Mouse (Mus musculus) ovary, adult 18-20 months (tissue): ENCODE results near the gene Ell.
A peak's percentile ranks its signal among the peaks of the same experiment; 100 is the strongest.
"Not testable (repeated sequence)": the region's sequence is repeated elsewhere in the genome, so short reads cannot be mapped to it uniquely, and the experiment has no call there.

Source experiments
- DNase-seq: peaks from one replicate; pipeline ENCODE4 v3.0.0; 2022; ENCODE audit warnings: low spot score, mixed read lengths

Ell gene

GRCm38 (mm10) chr8:70507027-70507393 is 32.2 kb upstream of the Ell start:
- DNase-seq: no peak

DNA sequence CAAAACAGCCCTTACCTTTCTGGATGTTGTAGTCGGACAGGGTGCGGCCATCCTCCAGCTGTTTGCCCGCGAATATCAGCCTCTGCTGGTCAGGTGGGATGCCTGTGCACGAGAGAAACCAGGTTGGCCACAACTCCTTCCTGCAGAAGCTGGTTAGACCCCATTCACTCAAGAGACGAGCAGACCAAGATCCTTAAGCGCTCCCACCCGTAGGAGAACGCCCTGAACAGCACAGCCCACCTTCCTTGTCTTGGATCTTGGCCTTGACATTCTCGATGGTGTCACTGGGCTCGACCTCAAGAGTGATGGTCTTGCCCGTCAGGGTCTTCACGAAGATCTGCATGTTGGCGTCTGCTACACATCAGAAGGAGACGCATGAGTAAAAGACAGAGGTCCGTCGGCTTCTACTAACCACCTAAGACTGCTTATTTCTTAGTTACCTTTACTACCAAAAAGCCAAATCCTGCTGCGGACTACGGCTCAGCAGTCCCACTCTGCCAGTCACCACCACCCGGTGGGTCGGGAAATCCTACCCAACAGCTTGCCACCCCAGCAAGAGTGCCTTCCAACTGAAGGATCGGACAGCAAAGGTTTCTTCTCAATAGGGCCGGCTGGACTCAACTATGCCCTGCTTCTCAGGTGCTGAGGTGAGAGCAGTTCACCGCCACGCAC is 29.8 kb upstream of the Ell start:
- DNase-seq: no peak

GRCm38 (mm10) chr8:70510228-70510915 is 28.9 kb upstream of the Ell start, which contains the start of gene Uba52:
Gene Uba52 (minus strand): TSS chr8:70510801.
- peak; percentile 95 for DNase-seq

DNA sequence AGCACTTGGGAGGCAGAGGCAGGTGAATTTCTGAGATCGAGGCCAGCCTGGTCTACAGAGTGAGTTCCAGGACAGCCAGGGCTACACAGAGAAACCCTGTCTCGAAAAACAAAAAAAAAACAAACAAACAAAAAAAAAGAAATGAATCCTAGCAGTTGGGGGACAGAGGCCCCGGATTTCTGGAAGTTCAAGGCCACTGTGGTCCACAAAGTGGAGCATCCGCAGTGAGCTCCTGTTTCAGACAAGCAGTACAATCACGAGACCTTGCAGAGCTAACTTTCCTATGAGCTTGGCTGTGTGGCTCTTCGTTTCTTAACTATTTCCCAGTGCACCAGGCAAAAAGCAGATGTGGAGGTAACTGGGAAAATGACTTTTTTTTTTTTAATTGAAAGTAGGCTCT is 28.1 kb upstream of the Ell start:
- not testable (repeated sequence) for DNase-seq

DNA sequence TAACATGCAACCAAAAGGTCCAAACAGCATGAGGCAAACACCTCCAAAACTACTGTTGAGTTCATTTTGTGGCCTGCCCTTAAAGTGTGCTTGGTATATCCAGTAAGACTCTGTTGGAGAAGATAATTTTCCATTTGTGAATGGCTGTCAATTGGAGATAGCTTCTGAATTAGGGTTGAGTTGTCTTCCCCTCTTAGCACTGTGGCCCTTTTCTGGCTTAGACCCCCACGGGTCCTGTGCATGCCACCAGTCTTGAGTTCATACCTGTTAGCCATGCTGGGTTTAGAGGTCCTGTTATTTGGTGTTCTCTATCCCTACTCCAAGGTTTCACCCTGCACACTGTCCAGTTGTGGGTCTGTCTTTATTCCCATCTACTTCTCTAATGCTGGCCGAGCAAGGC is 27.5 kb upstream of the Ell start:
- DNase-seq: no peak

DNA sequence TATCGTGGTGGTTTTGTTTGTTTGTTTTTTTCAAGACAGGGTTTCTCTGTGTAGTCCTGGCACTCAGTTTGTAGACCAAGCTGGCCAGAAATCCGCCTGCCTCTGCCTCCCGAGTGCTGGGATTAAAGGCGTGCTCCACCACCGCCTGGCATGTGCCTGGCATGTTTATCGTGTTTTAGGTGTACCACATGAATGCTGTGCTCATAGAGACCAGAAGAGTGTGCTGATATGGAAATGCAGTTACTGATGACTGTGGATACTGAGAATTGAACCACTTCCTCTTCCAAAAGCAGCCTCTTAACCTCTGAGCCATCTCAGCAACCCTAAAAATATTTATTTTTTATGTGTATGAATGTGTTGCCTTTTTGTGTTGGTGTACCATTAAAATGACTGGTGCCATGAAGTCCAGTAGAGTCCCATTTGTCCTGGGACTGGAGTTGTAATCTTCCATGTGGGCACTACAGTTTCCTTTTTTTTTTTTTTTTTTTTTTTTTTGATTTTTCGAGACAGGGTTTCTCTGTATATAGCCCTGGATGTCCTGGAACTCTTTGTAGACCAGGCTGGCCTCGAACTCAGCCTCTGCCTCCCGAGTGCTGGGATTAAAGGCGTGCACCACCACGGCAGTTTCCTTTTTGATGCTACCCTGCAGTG is 26.9 kb upstream of the Ell start:
- no peak for DNase-seq

- no peak for DNase-seq
These were observed 25.8 kb upstream of the Ell start for GRCm38 (mm10) chr8:70513441-70513840.

DNA sequence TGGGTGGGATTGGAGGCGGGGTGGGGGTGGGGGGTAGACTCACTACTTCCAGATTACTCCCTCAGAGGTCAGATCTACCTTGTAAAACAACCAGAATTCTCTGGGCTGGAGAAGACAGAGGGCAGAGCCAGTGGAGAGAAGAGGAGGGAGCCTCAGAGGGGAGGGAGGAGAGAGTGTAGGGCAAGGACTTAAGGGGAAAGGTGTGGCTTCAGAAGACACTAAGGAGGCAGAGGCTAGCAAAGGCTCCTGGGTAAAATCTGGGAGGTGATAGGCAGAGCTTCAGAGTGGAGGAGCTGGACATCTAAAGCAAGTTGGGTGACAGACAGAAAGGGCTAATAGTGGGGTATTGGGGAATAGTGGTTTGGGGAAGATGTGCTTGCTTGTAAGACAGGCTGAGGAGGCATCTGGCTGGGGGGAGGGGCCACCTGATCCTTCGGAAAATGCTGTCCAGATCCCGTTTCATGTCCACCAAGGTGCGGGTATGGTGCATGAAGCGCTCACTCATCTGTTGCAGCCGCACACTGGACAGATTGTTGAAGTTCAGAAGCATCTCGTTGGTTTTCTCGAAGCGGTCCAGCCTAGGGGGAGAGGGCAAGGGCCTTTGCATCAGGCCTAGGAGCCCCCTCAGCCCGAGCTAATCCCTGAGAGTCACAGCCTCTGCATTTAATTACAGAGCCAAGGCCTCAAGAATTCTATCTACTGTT is 21.2 kb upstream of the Ell start:
- no peak for DNase-seq

- DNase-seq: no peak
These were observed 20.2 kb upstream of the Ell start for GRCm38 (mm10) chr8:70519043-70519442.

- DNase-seq: no peak
These were observed 19.7 kb upstream of the Ell start for GRCm38 (mm10) chr8:70519606-70520005.

DNA sequence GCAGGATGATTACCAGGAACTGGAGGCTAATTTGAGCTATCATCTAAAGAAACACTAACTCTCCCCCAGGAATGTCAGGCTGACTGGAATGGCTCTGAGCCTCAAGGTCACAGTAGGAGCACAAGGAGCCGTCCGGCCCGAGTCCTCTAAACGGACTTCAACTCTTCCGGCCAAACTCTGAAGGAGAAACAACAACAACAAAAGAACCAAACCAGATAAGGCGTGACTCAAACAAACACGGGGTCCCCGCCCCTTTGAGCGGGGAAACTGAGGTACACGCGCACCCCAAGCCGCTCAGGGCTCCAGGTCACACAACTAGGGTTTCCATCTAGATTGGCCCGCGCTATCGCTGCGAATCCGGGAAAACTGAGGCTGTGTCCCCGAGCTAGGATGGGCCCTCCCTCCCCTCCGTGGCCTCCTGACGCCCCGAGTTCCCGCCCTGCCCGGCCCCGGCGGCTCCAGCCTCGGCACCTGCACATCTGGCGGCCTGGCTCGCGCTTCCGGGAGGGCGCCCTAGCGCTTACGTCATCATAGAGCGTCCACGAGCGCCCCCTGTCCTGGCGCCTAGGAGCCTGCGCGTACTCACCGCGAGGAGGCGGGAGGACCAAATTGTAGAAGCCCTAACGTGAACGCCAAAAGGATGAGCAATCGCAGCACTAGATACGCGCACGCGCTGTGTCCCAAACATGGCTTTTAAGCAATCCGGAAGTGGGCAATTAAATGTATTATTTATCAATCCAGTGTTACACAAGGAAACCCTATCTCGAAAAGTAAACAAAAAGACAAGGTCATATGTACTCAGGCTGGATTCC is 16.5 kb upstream of the Ell start:
- DNase-seq: peak; percentile 94

GRCm38 (mm10) chr8:70527111-70527511 is 12.1 kb upstream of the Ell start:
- no peak for DNase-seq

DNA sequence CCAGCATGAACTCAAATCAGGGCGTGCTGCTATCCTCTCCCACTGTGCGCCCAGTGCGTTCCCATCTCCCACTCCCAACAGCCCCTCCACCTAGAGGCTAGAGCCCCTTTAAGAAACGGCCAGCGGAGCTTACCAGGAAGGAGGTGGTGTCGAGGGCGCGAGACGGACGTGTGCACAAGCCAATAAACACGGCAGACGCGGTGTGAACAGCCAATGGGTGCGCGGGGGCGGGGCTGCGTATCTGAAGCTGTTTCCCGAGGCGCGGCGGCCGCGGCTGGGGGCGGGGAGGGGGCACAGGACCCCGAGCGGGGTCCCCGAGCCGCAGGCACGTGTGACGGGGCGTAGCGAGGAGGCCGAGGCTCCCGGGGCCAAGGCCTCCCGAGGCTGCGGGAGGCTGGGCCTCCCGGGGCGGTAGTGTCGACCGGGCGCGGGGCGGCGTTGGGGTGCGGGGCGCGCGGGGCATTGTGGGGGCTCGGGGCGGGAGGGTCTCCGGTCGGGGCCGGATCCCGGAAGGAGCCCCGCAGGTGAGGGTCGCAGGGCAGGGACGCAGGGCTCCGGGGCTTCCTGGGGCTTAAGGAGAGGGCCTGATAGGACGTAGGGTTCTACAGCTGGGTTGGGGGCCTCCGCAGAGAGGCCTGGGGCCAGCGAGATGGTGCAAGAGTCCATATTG is 11.6 kb upstream of the Ell start, which contains the start of the genes Fkbp8 and Kxd1:
TSS of gene Fkbp8 (plus strand) at position 213 of the 670 bp plus-strand sequence.
TSS of gene Kxd1 (minus strand) at position 445 of the 670 bp plus-strand sequence.
- peak; percentile 94 for DNase-seq

DNA sequence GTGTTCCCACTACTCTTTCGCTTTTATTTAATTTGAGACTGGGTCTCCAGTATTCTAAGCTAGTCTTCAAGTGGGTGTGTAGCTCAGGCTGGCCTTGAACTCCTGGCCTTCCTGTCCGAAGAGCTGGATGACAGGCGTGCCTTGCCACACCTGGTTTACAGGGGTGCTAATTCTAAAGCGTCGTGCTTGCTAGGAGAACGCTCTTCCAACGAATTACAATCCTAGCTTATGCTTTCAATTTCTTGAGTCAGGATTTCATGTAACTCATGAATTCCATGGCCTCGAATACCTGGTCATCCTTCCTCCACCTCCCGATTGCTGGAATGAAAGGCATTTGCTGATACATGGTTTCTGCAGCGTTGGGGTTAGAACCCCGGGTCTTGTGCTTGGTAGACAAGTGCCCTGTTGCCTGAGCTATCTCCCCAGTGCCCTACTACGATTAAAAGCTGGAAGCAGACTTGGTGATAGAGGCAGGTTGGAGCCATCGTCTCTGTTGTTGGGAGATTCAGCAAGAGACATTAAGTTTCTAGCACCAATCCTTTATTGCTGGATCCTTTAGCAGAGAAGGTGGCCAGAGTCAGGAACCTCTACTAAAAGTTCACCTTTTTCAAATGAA is 11.0 kb upstream of the Ell start:
- DNase-seq: no peak

GRCm38 (mm10) chr8:70529299-70529698 is 10.0 kb upstream of the Ell start:
- no peak for DNase-seq

DNA sequence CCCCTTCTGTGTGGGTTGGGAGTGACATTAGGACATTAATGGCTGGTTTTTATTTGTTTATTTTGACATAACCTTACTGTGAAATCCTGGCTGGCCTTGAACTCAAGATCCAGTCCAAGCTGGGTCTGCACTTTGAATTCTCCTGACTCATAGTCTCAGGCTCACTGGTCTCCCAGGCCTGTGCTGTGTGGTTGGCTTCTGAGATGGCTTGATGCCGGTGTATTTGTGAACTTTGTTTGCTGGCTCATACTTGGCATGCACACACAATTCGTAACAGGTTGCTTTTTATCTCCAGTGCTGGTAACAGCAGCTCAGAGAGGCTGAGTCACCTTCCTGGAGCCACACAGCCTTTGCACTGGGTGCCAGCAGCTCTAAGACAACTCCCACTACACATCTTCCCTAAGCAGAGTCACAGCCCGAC is 9.5 kb upstream of the Ell start:
- no peak for DNase-seq

DNA sequence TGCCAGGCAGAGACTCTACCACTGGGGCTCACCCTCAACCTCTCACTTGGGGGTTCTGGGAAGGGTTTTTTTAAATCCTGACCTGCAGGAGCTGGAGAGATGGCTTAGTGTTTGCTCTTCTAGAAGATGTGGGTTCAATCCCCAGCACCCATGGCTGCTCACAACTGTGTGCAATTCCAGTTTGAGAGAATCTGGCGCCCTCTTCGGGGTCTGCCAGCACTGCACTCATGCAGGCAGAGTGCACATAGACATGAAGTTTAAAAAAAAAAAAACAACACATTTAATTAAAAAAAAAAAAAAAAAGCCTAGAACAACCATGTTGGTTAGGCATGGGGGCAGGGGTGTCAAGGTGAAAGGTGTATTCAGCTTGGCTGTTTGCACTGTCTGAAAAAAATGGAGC is 8.9 kb upstream of the Ell start:
- no peak for DNase-seq

- DNase-seq: no peak
These were observed 5.0 kb upstream of the Ell start for GRCm38 (mm10) chr8:70534281-70534680.

DNA sequence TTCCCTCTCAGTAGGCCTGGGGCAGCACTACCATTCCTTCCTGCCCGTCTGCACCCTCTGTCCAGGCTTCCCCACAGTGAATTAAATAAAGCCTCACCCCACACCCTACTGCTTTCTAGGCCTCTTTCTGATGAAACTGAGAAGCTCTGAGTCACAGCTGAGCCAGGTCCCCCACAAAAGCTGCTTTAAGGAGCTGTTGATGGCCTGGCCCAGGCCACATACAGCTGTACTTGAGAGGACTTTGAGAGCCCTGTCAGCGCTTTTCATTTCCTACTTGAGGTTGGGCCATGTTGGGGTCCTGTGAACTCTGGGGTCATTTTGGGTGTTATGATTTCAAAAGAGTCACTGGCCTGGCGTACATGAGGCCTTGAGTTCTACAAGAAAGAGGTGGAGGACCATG is 4.0 kb upstream of the Ell start:
- DNase-seq: no peak

DNA sequence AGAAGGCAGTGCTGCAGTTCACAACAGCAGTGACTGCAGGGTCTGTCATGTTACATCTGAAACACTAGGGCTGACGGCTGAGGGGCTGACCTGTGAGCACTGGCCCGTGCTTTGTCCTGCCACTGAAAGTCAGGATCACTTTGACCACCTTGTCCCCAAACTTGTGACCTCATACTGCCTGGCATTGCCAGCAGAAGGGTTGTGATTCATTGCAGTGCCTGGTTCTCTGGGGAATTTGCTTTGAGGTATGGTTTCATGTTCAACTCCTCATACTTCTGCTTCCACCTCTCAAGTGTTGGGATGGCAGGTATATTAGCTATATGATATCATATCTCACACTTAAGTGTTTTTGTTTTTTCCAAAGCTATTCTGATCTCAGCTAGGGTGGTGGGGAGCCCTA is 3.6 kb upstream of the Ell start:
- DNase-seq: no peak
